Mouse (Mus musculus): Measurements from ENCODE around the gene Dhcr7.

The Dhcr7 gene

DNA sequence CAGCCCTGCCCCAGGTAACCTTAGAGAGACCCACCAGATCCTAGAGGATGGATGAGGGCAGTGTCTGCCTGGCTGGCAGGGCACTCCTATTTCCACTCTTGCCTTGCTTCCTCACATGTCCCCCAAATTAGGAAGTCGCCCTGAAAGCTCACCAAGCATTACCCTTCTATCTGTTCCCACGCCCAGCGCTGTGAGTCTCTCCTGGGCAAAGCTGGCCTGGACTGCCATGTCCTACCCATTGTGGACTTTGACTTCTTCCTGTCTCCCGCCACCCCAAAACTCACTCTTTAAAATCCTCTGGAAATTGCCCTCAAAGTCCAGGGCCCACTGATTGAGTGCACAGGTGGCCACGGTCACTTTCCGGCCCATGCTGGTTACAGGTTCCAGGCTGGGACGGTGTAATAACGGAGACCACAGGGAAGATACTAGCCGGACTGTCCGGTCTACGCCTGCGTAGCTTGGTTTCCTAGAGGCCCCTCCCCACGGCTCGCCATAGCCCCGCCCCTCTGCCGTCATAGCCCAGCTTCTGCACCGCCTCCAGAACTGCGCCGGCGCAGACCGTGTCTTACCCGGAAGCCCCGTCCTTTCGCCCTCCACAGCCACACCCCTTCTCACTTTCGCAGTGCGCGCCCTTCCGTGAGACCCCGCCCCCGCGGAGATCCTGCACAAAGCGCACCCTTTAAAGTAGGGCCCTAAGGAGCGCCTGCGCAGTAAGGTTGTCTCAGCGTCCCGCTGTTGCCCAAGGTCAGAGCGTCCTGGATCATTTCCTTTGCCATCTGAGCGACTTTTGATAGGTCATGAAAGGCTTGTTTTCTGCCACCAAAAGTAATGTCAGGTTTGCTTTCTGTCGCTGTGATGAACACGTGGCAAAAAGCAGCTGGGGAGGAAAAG lies at the start of gene Dhcr7, which contains the start of gene Nadsyn1:
Gene Dhcr7 (plus strand): TSS at position 771 of the 891 bp plus-strand sequence.
Gene Nadsyn1 (minus strand): TSS at position 475 of the 891 bp plus-strand sequence.
- DNase-seq (ENCODE audit: low spot score): peak; percentile 97

DNA sequence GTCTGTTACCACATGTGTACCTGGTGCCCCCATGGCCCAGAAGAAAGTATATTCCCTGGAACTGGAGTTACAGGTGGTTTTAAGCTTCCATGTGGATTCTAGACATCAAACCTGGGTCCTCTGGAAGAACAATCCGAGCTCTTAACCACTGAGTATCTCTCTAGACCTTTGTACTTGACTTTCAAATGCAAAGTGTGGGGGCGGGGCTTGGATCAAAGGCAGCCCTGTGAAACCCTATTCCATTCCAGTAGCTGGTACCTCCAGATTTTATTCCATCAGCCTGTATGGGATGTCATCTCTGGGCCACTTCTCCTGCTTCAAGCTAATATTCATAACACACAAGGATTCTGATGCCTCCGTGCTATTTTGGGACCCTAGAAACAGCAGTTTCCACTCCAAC lies 46.8 kb upstream of the Dhcr7 start:
- DNase-seq (ENCODE audit: low spot score): no peak

DNA sequence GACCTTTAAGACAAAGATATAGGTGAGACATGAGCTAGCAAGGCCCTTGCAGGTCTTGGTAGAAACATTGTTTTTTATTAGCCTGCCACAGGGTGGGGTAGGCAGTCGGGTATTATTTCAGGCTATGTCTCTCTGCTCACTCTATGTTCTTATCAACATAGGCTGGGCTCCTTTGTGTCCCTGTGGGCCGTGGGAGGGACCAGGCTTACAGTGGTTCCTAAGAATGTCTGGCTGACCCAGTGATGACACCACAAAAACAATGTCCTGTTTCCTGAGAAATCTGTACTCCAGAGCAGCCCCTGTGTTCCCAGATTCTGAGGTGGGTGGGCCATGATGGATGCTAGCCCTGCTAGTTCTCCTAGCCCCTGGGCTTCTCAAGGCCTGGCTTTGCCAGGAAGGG lies 45.6 kb upstream of the Dhcr7 start:
- DNase-seq (ENCODE audit: low spot score): no peak

DNA sequence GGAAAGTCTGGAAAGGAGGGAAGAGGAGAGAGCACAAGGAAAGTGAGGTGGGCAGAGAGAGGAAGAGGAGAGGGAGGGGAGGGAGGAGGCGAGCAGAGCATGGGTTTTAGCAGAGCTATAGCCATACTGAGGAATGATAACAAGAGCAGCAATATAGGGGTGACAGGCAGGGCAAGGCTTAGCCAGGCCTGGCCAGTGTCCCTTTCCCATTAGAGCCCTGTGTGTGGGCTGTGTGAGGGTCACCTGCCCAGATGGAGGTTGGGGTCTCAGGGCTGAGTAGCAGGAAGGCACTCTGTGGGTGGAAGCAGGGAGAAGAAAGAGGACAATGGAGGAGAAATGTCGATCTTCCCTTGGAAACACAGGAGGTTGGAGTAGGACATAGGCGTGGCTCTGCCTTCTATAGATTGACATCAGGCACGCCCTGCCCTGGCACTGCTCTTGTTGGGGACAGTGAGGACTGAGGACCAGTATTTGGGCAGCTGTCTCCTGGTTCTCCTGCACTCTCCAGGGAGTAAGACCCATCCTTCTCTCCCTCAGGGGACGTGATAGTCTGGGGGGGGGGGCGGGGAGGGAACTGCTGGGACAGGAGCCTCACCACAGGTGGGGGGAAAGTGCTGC lies 39.5 kb upstream of the Dhcr7 start:
- DNase-seq (ENCODE audit: low spot score): no peak

DNA sequence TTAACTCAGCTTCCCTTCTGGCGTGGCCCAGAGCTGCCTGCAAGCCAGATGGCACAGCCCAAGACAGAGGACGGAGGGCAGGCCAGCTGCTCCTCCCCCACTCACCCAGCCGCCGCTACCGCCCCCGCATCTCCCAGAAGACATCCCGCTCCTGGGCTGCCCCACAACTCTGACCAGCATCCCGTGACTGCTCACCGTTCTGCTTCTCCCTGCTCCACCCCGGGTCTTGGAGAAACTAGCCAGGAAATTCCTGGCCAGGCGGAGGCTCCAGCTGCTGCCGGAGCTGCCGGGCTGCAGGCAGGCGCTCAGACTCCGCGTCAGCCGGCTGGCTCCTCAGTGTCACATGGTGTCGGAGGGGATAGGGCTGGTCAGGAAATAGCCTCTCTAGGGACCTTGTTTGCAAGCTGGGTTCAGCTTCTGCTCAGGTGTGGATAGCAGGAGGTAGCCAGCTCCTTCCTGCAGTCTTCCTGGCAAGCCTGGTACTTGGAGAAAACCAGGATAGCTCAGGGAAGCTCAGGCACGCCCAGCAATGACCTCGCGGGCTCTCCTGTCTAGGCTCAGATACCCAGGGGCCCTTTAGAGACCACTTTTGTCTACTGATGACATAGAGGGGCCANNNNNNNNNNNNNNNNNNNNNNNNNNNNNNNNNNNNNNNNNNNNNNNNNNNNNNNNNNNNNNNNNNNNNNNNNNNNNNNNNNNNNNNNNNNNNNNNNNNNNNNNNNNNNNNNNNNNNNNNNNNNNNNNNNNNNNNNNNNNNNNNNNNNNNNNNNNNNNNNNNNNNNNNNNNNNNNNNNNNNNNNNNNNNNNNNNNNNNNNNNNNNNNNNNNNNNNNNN lies 38.7 kb upstream of the Dhcr7 start, which contains the start of gene Mrgpre:
Gene Mrgpre (minus strand): TSS at position 505 of the 834 bp plus-strand sequence.
- DNase-seq (ENCODE audit: low spot score): no peak

DNA sequence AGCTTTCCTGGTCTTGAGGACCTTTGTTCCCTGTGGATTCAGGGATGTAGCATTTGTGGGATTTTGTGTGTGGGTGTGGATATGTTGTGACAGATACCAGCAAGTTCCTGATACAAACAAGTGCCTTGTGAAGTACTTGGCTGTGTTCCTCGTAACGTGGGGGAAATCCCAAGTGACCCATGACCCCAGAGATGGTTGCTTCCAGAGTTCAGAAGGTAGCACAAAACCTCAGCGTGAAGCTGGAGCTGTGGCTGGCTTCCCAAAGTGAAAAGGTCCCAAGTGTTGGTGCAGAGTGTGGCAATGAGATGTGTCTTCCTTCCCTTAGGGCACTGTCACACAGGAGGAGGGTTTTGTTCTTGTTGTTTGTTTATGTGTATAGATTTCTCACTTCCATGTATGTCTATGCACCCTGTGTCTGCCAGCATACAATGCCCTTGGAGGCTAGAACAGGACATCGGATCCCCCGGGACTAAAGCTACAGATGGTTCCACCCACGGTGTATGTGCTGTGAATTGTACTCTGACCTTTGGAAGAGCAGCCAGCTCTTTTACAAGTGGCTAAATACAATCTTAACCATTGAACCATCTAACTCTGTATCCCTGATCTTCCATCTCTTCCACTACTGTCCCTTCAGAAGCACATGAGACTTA lies 30.5 kb upstream of the Dhcr7 start:
- DNase-seq (ENCODE audit: low spot score): no peak

DNA sequence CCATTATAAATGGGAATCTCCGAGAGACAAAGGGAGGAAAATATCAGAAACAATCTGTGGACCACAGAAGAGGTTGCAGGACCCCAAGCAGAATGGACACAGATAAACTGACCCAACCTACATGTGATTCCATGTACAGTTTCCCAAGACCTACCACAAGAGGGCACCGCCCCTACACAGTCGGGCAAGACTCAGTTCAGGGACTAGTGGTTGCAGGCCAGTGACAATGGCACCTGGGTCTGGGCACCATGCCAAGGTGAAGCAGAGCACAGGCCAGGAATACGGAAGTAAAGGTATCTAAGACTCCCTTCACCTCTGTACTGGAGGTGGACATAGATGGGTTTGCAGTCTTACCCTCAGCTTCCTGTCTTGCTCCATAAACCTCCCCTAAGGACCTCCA lies 29.8 kb upstream of the Dhcr7 start:
- no peak for DNase-seq (ENCODE audit: low spot score)

DNA sequence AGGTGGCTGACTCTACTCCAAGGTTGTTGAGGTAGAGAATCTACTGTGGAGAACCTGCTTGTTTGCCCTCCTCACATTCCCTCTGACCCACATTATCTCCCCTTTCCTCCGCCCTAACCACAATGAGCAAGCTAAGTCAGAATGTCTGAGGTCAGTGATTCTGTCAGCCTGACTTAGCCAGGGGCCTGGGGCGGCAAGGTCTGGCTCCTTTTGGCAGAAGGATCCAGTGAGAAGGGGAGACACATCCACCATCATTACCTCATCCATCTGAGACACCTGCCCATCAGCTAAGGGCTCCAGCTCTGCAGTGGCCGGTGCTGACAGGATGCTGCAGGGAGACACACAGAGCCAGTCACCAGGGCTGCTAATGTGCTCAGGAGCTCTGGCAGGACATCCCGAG lies 24.2 kb upstream of the Dhcr7 start:
- no peak for DNase-seq (ENCODE audit: low spot score)

DNA sequence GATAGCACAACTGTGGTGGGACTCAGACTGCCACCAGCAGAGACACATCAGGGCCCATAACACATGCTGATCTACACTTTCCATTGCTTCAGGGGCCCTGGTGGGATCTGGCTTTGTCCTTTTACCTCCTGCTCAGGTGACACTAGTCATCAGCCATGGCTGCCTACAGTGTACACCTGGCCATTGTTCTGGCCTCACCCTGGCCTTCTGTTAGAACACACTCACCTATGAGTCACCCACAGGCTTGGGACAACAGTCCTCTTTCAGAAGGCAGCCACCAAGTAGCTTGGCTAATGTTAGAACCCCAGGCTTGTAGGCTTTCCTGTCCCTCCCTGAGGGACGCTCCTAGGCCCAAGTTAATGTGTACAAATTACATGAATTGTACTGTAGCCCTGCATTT lies 22.2 kb upstream of the Dhcr7 start:
- DNase-seq (ENCODE audit: low spot score): no peak

DNA sequence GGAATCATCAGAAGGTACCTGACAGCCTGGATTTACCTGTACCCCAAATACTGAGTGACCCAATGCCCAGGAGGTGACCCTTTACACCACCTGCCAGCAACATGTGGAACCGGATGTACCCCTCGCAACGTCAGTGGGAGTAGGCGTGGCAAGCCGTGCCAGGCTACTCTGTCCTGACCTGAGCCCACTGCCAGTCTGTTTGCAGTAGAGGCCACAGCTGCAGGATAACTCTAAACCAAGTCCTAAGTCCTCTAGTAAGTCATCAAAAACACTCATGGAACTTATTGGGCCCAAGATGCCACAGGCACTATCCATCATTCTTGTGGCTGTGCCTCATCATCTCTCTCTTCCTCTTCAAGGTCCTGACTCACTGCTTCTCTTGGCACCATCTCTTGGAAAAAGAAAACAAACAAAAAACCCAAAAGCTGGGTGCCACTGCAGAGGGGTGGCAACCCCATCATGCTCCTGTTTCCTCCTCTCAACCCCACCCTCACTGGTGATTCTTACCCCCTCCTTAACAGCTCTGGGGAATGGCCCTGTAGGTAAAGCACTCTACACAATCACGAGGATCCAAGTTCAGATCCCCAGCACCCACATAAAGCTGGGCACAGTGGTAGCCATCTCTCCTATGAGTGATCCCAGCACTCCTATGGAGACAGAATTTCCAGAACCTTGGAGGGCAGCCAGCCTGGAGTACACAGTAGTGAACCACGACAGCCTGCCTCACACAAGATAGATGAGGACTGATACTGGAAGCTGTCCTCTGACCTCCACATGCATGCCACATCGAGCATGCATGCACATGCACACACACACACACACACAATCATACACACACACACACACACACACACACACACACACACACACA lies 21.5 kb upstream of the Dhcr7 start:
- no peak for DNase-seq (ENCODE audit: low spot score)

DNA sequence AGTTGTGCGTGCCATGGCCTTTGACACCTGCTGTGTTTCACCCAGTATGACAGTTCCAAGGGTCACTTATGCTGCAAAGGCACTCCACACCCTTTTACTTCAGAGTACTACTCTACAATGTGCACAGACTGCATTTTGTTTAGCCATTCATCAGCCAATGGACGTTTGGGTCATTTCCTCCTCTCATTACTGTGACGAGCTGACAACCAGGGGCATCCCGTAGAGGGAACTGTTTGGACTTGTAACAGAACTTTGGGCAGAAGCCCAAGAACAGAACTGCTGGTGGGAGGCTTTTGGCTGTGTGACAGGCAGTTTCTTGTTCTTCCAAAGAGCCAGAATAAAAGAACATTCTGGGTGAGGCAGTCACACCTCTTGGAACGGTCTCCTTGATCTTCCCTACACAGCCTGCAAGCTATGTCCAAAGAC lies 17.7 kb upstream of the Dhcr7 start:
- no peak for DNase-seq (ENCODE audit: low spot score)

DNA sequence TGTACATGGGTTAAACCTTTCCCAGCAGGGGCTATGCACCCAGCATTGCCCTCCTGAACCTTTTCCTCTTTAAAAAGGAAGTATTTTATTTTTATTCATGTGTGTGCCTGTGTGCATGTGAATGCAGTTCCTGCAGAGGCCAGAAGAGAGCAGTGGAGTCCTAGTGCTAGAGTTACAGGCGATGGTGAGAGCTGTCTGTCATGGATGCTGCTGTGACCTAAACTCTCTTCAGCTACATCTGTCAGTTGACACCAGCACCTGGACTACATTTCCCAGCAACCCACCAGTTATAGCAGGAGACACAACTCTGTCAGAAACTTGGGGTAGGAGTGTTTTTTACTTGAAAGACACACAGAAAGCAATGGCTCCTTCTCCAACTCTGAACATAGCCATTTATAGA lies 14.0 kb upstream of the Dhcr7 start:
- DNase-seq (ENCODE audit: low spot score): no peak

DNA sequence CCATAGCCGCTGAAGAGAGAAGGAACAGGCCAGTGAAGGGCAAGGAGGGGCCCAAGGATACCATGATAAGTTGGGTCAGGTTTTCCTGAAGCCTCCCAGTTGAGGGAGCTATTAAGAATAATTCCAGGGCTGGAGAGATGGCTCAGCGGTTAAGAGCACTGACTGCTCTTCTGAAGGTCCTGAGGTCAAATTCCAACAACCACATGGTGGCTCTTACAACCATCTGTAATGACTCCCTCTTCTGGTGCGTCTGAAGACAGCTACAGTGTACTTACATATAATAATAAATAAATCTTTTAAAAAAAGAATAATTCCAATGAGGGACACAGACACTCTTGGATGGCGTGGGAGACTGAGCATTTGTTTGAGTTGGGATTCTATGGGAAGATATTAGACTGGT lies 3.7 kb upstream of the Dhcr7 start:
- no peak for DNase-seq (ENCODE audit: low spot score)

DNA sequence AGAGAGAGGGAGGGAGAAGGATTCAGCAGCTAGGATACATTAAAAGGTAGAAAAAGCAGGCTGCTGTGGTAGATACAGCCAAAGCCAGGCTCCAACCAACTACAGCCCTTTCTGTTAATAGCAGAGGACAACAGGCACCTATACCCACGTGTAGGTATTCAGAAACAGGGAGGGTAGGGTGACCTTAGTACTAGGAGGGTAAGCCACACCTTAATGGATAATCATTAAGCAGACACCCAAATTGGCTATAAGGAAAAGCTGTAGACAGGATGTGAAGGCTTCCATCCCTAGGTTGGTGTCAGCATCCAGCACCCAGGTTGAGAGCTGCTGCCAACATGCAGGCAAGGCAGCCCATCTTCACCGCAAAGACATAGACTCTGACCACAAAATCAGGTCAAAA lies 1.7 kb upstream of the Dhcr7 start:
- no peak for DNase-seq (ENCODE audit: low spot score)

DNA sequence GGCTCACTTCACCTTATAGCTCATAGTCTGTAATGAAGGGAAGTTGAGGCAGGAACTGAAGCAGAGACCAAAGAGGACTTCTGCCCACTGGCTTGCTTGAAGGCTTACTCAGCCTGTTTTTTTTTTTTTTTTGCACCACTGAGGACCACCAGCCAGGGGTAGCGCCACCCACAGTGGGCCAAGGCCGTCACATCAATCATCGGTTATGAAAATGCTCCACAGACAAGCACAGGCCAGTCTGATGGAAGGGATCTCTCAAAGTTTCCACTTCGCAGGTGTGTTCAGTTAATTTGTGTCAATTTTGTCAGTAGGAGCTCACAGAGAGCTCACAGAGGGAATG lies 291 bp downstream of the Dhcr7 start:
- no peak for DNase-seq (ENCODE audit: low spot score)

DNA sequence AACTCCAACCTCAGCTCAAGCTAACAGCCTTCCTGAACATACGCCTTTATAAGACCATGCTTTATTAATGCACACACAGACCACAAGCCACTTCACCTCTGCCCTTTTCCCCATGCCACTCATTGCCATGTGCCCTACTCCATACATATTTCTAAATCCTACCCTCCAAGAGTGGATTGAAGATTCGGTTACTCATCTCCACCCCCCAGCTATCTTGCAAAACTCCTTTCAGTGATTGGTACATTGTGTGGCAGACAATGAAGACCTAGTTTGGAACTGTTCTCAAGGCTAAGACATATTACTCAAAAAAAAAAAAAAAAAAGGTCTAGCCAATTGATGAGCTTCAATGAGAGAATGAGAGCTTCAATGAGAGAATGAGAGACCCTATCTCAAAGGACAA lies 4.0 kb downstream of the Dhcr7 start:
- no peak for DNase-seq (ENCODE audit: low spot score)

DNA sequence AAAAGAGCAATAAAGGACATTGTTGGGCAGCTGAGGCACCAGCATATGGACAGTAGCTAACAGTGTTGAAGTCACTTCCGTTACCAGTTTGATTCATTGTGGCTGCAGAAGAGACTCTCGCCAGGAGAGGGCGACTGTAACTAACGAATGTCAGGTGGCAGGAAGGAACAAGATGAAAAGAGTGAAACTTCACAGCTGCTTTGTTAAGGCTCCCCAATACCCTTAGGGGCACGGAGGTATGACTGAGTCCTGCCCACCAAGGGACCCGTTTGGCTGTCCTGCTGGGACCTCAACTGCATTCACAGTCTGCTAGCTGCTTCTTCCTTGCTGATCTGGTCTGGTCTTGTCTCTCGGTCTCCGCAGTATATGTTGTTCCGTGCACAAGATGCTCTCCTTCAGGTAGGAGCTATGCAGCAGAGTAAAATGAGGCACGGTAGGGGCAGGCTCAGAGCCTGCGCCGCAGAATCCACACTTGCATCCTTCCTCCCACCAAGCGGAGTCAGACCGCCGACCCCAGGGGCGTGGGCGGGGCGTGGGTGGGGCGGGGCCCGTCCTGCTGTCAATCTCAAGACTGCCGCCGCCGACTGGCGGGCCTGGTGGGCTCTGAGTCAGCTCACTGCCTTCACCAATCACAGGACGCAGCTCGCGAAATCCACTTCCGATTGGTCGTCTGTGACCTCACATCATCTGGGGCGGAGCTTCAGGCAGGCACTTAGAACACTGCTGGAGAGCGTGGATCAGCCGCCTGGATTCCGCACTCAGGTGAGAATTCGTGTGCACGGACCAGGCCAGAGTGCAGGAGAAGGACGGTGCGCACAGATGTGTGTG lies 6.8 kb downstream of the Dhcr7 start:
- peak; percentile 96 for DNase-seq (ENCODE audit: low spot score)

DNA sequence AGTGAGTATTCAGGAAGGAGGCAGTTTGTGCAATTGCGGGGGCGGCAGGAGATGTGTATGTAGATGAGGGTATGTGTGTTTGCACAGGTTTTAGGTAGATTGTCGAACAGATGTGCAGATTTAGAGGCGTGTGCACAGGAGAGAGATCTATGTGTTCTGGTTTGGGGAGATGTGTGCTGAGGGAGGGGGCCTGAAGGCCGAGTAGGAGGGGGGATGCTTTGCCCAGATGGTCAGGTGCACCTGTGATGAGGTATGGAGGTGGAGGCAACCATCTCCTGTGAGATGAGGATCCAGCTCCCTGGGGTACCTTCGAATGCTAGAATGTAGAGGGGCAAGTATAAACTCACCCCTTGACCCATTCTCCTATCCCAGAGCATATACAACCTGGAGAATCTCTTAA lies 7.5 kb downstream of the Dhcr7 start:
- no peak for DNase-seq (ENCODE audit: low spot score)

DNA sequence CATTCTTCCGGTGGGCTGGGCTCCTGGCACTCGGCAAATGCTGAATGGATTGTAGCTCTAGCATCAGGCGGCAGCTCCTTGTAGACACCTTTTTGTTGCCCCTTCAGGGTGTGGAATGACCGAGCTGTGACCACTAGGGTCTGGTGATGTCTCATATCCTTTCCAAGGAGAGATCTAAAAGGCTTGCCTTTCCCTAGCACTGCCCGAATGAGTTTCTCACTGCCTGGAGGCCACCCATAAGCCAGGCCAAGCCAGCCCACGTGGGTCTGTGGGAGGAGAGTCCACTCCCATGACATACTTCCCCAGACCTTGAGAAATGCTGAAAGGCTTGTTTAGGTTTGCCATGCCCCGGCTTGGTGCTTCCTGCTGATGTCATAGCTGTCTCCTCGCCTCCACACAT lies 9.3 kb downstream of the Dhcr7 start:
- no peak for DNase-seq (ENCODE audit: low spot score)

DNA sequence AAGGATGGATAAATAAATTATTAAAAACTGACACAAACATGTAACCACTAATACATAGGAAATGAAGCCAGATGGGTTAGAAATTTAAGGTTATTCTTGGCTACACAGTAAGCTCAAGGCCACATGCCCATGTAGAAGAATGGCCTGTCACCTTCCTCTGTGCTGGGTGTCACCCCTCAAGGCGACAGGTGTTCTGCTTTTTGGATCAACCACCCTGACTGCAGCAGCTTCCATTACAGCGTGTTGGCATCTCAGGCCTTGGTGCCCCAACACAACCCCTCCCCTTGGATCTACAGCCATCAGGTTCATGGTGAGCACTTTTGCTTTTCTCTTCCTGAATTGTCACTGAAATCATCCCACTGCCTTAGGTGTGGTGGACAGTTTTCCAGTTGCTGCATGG lies 9.7 kb downstream of the Dhcr7 start:
- no peak for DNase-seq (ENCODE audit: low spot score)
